Mouse (Mus musculus) right cerebral cortex, adult 2 months (tissue): ENCODE results near the gene Nabp1.
"Not testable (repeated sequence)": the region's sequence is repeated elsewhere in the genome, so short reads cannot be mapped to it uniquely, and the experiment has no call there.

Source experiments
- DNase-seq, 2 experiments: peaks; one replicate each; pipeline ENCODE4 v3.0.0; 2021 to 2022; ENCODE audit warnings: low spot score in 2 of 2

Gene Nabp1

GRCm38 (mm10) chr1:51486291-51486690, 8.1 kb upstream of the Nabp1 start:
- no peak for DNase-seq

DNA sequence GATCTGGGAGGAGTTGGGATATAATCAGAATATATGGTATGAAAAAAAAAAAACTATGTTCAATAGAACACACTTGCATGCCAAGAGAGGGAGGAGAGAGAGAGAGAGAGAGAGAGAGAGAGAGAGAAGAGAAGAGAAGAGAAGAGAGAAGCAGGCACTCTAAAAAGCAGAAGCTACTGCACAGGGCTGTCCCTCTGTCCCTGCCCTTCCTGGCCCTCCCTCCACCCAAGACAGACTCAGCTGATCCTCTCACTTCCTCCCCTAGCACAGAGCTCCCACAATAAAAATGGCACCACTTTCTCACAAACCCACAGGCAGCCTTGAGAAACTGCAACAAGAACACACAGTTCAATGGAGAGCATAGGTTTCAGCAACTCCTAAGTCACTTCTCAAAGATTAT, 2.2 kb upstream of the Nabp1 start:
- DNase-seq = no peak

DNA sequence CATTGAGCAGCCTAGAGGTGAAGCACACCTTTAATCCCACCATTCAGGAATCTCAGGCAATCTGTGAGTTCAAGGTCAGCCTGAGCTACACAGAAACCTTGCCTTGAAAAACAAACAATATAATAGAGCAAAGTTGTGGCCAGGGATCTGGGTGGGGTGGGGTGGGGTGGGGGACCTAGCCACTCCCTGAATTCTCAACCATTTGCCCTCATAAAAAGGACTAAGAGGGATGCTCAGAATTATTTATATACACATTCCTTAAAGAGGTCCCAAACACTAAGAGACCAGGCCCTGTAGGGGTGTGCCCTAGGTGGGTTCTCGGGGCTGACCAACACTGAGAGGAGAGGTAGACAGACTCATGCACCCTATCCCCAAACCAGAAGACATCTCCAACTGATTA, 1.5 kb upstream of the Nabp1 start:
- no peak for DNase-seq

DNA sequence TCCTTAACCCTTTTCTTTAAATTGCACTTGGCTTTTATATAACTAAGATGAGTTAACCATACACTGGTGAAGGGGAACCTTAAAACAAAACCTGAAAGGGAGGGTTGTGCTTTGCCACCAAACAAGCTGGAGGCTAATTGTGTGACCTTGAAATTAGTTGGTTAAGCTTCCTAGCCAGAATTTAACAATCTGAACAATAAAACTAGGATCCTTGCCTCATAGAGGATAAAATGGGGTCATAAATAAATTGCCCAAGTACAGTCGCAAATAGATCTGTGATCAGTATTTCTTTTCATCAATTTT, 753 bp upstream of the Nabp1 start:
- DNase-seq = no peak

DNA sequence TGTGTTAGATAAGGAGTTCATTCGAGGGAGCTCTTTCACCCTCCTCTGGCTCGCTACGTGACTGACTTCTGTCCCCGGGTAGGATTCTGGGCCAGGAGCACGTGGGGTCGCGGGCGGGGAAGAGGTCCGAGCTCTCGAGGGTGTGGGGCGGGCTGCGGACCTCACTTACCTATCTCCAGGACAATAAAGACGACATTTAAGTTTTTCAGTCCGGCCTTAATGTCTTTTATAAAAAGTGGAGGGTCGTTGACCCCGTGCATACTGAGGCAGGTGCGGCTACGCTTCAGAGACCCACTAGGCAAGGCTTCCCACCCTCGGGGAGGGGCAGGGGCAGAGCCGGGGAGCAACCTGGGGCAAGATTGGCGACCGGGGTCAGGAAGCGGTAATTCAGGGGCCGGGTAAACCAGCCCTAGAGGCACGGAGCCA, 556 bp downstream of the Nabp1 start:
- DNase-seq = peak; percentile 10 to 21

GRCm38 (mm10) chr1:51476405-51476804, 1.8 kb downstream of the Nabp1 start:
- no peak for DNase-seq

DNA sequence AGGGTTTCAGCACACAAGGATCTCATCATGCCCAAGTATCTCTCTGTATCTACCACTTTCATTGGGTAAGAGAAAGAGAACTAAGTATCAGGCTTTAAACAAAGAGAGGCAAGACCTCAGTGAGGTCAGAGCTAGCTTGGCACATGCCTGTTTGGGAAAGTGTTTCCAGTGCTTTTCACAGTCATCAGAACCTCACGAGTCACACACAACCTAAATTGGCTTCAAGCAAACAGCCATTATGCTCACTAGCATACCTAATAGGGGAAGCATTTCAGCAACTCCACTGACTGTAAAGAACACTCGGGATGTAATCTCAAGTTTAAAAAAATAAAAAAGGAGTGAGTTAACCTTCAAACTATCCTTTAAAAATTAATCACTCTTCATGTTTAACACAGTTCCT, 10.1 kb downstream of the Nabp1 start:
- DNase-seq = no peak

DNA sequence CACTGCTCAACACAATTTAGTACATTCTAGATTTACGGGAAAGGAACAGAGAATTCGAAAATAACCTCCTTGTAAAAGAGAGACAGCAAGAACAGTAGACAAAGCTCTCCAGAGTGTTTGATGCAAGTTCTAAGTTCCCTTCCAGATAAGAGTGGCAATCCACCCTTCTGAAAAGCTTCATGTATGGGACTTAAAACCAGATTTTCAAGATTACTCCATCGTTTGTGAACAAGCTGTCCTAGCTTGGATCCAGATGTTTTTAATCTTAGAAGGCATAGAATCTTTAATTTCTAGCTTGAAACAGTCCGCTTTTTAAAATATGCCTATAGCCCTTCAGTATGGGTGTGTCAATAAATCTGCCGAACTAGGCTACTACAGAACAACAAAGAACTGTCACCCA, 11.0 kb downstream of the Nabp1 start:
- no peak for DNase-seq

GRCm38 (mm10) chr1:51466385-51466784, 11.8 kb downstream of the Nabp1 start:
- no peak for DNase-seq

- no peak for DNase-seq
These were observed 12.9 kb downstream of the Nabp1 start for GRCm38 (mm10) chr1:51465285-51465684.

- DNase-seq = no peak
These were observed 15.2 kb downstream of the Nabp1 start for GRCm38 (mm10) chr1:51463038-51463437.

DNA sequence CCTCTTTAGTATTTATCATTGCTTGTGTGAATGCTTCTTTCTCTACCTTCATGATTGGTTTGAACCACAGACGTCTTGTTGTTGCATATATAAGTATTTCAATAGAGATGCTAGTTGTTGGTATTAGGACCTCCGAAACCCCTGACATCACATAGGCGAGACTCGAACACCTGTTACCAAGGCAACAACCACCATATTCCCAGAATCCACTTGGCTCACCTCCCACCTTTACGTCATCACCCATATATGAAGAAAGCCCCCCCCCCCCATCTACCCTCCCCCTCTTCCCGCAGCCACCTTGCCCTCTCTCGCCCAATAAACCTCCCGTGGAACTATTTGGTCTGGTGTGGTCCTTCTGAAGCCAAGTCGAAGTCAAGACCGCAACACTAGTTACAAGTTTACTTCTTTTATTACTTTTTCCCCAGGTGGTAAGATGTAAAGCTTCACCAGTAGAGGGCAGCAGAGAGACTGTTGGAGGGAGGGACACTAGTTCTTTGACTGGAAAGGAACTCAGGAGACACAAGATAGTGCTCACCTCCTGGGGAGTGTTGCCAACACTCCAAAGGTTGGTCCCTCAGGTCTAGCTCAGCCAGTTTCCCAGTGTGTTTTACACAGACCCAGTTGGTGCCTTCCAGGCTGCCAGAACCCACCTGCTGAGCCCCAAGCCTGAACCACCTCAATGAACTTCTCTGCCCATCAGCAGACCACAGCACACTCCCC, 19.3 kb downstream of the Nabp1 start:
- no peak for DNase-seq

DNA sequence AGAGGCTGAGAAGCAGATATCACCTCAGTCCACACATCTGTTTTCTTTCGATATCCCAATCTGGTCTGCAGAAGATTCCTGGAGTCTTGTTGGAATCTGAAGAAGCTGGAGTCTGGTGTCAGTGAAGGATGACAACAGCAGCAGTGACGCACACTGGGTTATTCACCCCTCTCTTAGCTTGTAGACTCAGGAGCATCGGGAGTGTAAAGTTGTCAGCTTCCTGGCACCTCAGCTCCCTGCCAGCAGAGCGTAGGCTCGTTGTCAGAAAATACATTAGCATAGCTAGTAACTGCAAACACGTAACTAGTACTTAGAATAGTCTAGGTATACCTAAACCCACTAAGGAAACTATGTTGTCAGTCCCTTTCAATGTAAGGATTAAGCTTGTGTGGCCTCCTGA, 20.1 kb downstream of the Nabp1 start:
- DNase-seq = no peak

DNA sequence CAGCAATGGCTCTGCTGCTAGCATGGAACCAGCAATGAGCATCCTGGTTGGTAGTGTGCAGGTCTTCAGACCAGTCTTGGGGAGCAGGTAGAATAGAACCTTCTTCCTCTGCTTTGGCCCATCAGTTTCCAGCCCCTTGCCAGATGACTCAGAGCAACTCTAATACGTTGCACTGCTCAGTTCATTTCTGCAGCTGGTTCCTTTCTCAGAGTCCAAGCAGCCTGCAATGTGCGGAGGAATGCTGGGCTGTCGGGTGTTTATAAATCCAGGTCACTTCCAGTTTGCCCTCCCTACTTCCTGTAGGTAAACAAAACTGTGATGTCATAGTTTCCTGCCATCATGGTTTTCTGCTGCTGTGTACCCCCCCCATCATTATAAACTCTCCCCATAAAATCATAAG, 21.0 kb downstream of the Nabp1 start:
- DNase-seq = no peak

DNA sequence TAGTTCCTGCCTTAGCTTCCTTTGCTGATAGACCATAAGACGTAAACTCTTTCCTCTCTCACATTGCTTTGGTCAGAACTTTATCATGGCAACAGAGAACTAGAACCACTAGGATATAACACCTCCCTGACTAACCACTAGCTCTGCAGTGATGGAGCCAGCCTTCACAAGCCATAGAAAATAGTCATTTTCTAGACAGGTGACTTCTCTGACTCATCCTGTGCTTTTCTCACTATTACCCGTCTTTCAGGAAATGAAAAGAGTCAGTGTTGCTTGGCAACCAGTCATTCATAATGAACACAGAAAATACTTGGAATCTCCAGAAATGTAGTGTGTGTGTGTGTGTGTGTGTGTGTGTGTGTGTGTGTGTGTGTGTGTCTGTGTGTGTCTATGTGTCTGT, 29.4 kb downstream of the Nabp1 start:
- no peak for DNase-seq

DNA sequence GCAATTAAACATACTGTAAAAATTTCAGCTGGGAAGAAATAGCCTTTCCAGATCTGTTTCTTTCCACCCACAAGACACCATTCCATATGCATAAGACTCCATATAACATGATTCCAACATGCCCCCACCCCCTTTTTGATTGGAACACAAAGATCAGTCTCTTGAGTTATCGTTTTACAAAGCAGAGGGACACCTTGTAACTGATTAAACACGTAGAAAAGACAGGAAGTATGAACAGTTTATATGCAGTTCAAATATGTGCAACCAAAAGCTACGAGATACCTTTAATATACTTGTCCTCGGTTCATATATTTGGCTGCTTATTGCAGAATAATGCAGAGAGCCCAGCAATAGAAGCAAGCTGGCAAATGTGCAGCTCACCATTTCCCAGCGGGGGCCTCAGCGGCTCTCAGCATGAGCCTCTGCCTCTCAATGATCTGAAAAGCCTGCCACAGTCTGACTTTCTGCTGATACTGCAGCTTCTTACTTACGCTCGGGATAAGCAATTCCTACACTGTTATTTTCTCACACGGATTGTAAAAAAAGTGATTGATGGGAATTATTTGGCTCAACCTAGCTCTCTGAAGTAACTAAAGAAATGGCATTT, 32.3 kb downstream of the Nabp1 start:
- DNase-seq = peak in 1 of 2 experiments; percentile 35

GRCm38 (mm10) chr1:51445161-51445853, 32.9 kb downstream of the Nabp1 start:
- no peak for DNase-seq

DNA sequence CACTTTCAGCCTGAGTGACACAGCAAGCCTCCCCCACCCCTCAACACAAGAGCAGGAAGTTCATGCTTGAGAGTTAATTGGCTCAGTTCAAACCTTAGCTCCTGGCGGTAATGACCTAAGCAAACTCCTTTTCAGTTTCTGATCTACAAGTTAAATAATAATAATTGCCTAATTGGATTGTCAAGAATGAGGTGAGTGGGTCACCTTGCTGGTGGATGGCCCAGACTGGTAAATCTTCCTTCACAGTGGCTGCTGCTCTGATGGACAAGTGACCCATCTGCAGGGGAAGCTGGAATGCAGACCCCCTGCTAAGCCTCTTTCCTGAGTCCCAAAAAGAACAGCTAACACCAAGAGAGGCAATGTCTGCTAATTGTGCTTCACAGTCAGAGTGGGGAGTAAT, 48.5 kb downstream of the Nabp1 start:
- DNase-seq = no peak

DNA sequence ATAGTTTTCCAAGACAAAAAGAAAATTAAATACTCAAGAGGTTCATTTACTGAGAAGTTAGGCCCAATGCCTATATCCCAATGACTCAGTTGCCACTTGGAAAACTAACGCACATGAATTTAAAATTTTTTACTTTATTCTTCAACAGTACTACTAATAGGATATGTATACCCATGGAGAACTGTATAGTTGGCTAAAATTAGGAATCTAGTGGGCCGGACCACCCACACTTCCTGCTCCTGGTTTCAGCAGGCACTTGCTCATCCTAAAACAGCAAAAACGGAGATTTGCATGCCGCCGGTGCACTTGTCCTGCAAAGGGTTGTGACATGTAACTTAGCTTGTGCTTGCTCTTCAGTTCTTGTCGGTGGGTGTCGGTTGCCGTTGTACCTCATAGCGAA, 51.9 kb downstream of the Nabp1 start:
- DNase-seq = peak; percentile 34

GRCm38 (mm10) chr1:51421029-51421428, 57.2 kb downstream of the Nabp1 start:
- DNase-seq = not testable (repeated sequence)

DNA sequence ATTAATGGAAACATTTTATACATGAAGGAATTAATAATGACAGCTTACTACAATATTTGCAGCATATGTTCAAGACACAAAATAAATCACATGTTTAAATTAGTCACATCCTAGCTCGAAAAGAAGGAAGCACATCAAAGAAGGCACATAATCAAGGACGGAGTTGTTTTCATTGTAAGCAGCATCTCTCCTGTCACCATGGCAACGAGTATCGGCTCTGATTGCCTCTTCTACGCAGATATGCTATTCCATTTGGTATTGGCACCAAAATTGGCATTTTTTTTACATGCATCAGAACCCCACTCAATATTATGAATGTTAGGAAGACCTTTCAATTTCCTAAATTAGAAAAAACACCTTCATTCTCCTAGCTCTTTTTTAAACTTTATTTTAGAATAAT, 59.5 kb downstream of the Nabp1 start:
- no peak for DNase-seq
